Mouse (Mus musculus) small intestine, adult 2 months (tissue): ENCODE data around the gene Gosr2.

Experiments used
- CTCF ChIP-seq: fragments of 200-500 bp; IDR thresholded peaks from 2 replicates; pipeline ENCODE4 v1.5.1; 2012; ENCODE audit warnings: low read depth, mild to moderate bottlenecking, control low read depth, inconsistent platforms, low read length, moderate library complexity, mixed read lengths; ENCODE audit not compliant: insufficient replicate concordance, insufficient read length; ENCODE audit errors: extremely low read depth
- POLR2A ChIP-seq: fragments of 200-500 bp; IDR thresholded peaks from 2 replicates; pipeline ENCODE4 v1.6.1; 2012; ENCODE audit warnings: low read depth, mild to moderate bottlenecking, control low read depth, inconsistent platforms, low read length, moderate library complexity

DNA sequence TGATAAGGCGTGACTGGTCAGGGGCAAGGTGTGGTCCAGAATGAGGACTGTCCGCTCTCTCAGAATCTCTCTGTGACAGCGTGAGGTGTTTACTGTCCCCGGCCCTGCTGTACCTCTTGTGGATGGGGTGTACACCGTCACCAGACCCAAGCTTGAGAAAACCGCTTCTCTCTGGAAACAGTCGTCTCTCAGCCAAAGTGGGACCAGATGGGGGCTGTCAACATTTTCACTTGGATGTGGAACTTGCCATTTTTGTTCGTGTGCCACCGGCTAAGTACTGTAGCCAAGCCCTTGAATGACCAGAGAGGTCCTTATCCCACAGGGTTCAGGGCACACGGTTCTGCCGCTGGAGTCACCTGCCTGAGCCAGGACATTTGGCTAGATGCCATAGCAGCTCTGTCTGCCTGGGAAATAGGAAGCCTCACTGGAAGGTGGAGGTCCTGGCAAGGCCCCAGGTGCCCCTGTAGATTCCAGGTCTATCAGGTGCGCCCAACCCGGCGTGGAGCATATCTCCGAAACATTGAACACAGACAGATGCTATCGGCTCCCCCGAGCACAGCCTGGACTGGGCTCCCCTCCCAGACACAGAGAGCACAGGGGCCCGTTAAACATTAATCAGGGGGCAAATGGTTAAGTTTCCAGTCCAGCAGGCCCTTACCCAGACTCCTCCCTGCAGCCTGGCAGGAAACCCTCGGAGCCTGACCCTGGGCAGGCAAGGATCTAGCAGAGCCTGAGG, 37.5 kb upstream of the Gosr2 start:
- TF ChIP-seq POLR2A (no peak), CTCF (no peak)
